Mouse (Mus musculus) liver, postnatal 0 days (tissue): Measurements from ENCODE around the gene Zfp366. TPM values are rescaled to one million over a fixed set of nuclear protein-coding genes. Genes with fewer than 3 reads are reported as not detected.

Source experiments
- ATAC-seq: fragments of 200-750 bp; cut with Nextera tagmentation; 2 replicates; pipeline ENCODE4 v1.8.0; 2017; ENCODE audit warnings: mild to moderate bottlenecking, moderate library complexity
- DNase-seq: peaks from one replicate; pipeline ENCODE4 v3.0.0-alpha.2; 2016
- H3K27ac ChIP-seq: fragments of 300-500 bp; sonication (generic); 2 replicates; pipeline ENCODE4 v1.5.1; 2014; ENCODE audit warnings: antibody characterized with exemption, moderate library complexity, mild to moderate bottlenecking, low read depth
- H3K27me3 ChIP-seq: fragments of 300-500 bp; sonication (generic); 2 replicates; pipeline ENCODE4 v1.6.1; 2014; ENCODE audit warnings: low read length, control low read depth, mixed read lengths; ENCODE audit not compliant: insufficient read depth
- H3K36me3 ChIP-seq: fragments of 300-500 bp; sonication (generic); replicated peaks from 2 replicates; pipeline ENCODE4 v1.6.1; 2014; ENCODE audit warnings: mild to moderate bottlenecking, control low read depth, low read length, moderate library complexity, mixed read lengths; ENCODE audit not compliant: insufficient read depth
- H3K4me1 ChIP-seq: fragments of 300-500 bp; sonication (generic); 2 replicates; pipeline ENCODE4 v1.6.1; 2014; ENCODE audit warnings: antibody characterized with exemption, mild to moderate bottlenecking, control low read depth; ENCODE audit not compliant: insufficient read depth
- H3K4me2 ChIP-seq: fragments of 300-500 bp; sonication (generic); 2 replicates; pipeline ENCODE4 v1.6.1; 2014; ENCODE audit warnings: low read depth, mild to moderate bottlenecking, low read length, moderate library complexity, mixed read lengths
- H3K4me3 ChIP-seq: fragments of 300-500 bp; sonication (generic); 2 replicates; pipeline ENCODE4 v1.5.1; 2014; ENCODE audit warnings: low read depth, low read length
- H3K9ac ChIP-seq: fragments of 300-500 bp; sonication (generic); replicated peaks from 2 replicates; pipeline ENCODE4 v1.6.1; 2014; ENCODE audit warnings: mild to moderate bottlenecking, moderate library complexity
- H3K9me3 ChIP-seq: fragments of 300-500 bp; sonication (generic); 2 replicates; pipeline ENCODE4 v1.6.1; 2016; ENCODE audit warnings: mild to moderate bottlenecking, control low read depth, low read length, mixed read lengths
- CTCF ChIP-seq: sonication (generic); IDR thresholded peaks from 2 replicates; pipeline ENCODE4 v1.5.1; 2016; ENCODE audit warnings: antibody characterized with exemption, low read depth
- EP300 ChIP-seq: IDR thresholded peaks from 2 replicates; pipeline ENCODE4 v1.6.1; 2016; ENCODE audit warnings: antibody characterized with exemption, low read depth, mild to moderate bottlenecking
- WGBS: fragments of 180-500 bp; shearing (Covaris S2); extraction: QIAGEN DNeasy Blood & Tissue Kit; methylation state at CpG from one replicate; pipeline ENCODE4 v1.1.7; 2014; ENCODE audit not compliant: insufficient replicate concordance; 5-methylcytosine and 5-hydroxymethylcytosine counted together
- polyA plus RNA-seq: library from polyadenylated mRNA; unstranded; fragments of >200 nt; fragmentation: Nextera tagmentation; extraction: Ambion mirVana; gene quantifications from 2 replicates; pipeline ENCODE4 v1.2.1, GENCODE M21; 2015

Gene Zfp366
- 0.33 and 0.39 TPM in 2 replicates for polyA plus RNA-seq

DNA sequence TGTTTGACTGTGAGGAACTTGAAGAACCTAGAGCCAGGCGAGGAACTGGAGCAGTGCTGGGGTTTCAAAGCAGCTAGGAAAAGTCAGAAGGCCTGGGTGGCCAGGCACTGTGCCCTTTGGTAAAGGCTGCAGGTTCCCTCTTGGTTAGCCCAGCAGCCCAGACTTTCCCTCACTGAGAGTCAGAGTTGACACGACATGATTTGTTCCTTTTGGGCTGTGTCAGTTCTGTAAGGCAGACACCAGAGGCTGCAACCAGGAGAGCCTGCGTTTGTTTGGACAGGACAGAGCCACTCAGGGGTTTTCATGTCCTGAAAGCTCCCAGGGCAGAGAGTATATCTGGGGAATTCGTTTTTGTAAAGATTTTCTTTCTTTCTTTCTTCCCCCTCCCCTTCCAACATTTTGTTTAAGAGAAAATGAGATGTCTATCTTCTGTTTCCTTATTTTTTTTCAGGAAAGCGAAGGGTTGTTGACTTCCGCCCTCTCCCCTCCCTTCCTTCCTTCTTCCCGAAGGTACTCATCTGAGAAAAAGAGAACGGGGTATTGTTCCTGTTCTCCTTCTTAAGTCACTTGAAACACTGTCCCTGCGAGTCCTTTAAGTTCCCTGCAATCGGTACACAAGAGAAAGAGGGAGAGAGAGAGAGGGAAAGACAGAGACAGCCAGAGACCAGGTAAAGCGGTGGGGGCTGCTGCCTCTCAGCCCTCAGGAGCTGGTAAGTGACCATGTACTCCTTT lies at the start of gene Zfp366:
TSS of gene Zfp366 (plus strand) at position 669 of the 732 bp plus-strand sequence.
- Histone ChIP-seq H3K4me2 (peak within 1 kb of the TSS; percentile 48; the same call in 1 of the 2 replicates), H3K36me3 (no peaks in the 10 kb centered on the region), H3K27me3 (no peaks in the 10 kb centered on the region), H3K27ac (peak within 1 kb of the TSS; percentile 2; the same call in 1 of the 2 replicates), H3K4me3 (peak within 1 kb of the TSS; percentile 7; the same call in 1 of the 2 replicates), H3K9me3 (no peaks in the 10 kb centered on the region), H3K4me1 (no peaks in the 10 kb centered on the region), H3K9ac (no peak within 1 kb of the TSS)
- no peak for ATAC-seq
- TF ChIP-seq CTCF (no peak), EP300 (no peak)
- 21% methylated on average over 11 of the region's 11 CpGs for WGBS
- DNase-seq: no peak

DNA sequence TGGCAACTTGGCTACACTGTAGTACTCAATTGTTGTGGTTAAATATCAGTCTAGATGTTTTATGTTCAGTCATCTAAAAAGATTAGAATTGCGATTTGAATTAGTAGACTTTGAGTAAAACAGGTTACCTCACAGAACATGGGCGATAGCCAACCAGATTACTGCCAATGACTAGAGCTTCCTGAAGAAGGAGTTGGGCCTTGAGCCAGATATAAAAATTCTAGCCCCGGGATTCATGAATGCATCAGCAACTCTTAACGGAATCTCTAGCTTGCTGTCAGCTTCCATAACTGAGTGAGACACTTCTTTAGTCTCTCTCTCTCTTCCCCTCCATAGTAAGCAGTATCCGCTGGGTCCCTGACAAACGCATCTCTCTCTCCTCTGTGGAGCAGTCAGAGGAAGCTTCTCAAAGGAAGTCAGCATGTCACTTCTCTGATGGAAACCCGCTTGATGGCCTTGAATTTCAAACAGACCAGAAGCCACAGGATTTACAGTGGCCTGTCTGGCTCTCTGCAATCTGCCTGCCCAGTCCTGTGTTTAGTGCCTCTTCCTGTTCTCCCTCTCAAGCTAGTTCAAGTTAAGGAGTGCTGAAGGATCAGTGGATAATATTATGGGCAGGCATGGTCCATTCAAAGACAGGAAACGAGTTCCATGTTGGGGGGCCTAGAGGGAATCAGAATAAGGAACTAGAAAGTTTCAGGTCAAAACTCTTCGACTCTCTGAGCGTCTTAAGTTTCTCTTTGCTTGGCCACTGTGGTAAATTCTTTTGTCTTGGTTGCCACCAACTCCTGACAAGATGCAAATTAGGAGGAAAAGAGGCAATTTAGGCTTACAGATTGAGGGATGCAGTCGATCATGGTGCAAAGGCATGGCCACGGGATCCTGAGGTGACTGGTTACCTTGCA lies 46.0 kb upstream of the Zfp366 start:
- Histone ChIP-seq H3K27me3 (no peaks in the 10 kb centered on the region), H3K27ac (no peak overlapping the region), H3K9me3 (no peaks in the 10 kb centered on the region), H3K36me3 (no peaks in the 10 kb centered on the region), H3K4me1 (no peaks in the 10 kb centered on the region; the same call in 1 of the 2 replicates), H3K4me3 (no peak overlapping the region), H3K4me2 (no peak overlapping the region), H3K9ac (no peak overlapping the region)
- no peak for ATAC-seq
- 62% methylated on average over 12 of the region's 12 CpGs for WGBS
- TF ChIP-seq EP300: no peak
- no peak for TF ChIP-seq CTCF
- no peak for DNase-seq

DNA sequence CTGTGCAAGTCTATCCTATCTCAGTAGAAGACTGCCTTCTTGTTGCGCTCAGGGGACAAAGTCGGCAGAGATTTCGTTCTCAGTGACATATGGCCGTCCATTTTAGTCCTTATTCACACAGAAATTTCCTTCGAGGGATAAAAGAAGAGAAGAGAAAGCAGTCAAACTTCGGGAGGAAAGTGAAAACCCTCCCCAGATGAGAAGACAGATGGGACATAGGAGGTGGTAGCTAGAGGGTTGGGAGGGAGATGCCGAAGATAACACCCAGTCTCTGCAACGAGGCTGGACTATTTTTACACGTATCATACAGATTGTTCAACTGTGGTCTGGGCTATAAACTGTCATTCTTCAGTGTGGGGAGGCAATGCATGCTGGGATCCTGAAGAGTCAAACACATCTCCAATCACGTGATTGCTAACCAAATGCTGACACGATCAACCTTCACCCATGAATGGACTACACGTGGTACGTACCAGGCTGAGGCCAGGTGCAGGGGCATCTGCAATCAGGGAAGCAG lies 38.2 kb upstream of the Zfp366 start:
- H3K4me2 ChIP-seq: no peak overlapping the region
- no peak overlapping the region for H3K4me3 ChIP-seq
- H3K27ac ChIP-seq: no peak overlapping the region
- H3K4me1 ChIP-seq: no peaks in the 10 kb centered on the region
- H3K9ac ChIP-seq: no peak overlapping the region
- no peaks in the 10 kb centered on the region for H3K36me3 ChIP-seq
- no peak for DNase-seq
- TF ChIP-seq CTCF (no peak), EP300 (no peak)
- 66% methylated on average over 13 of the region's 13 CpGs for WGBS
- H3K27me3 ChIP-seq: no peaks in the 10 kb centered on the region
- ATAC-seq: no peak
- H3K9me3 ChIP-seq: no peaks in the 10 kb centered on the region

DNA sequence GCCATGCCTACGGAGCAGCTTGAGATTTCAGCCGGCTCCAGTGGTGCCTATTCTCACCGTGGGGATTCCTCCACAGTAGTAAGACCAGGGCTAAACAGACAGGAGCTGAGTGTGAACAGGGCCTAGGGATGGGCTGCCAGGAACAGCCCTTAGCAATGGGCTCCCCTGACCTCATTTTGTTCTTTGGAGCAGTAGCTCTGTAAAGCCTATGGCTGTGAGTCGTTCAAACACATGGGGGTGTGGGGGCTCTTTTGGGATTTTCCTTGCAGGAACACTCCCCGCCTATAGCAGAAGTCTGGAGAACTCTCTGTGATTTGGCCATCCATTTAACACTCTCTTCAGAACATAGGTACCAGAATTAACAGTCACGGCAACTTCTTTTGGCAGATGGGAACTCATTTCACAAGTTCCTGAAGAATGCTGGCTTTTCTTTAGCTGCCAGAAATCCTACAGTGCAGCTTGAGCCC lies 36.9 kb upstream of the Zfp366 start:
- Histone ChIP-seq H3K36me3 (no peaks in the 10 kb centered on the region), H3K27ac (no peak overlapping the region), H3K27me3 (no peaks in the 10 kb centered on the region), H3K9ac (no peak overlapping the region), H3K4me2 (no peak overlapping the region), H3K9me3 (no peaks in the 10 kb centered on the region), H3K4me3 (no peak overlapping the region), H3K4me1 (0 out of 2 replicates have a peak, but pooled peaks cover 2% of the 10 kb centered on the region)
- TF ChIP-seq EP300: no peak
- no peak for TF ChIP-seq CTCF
- WGBS: 69% methylated on average over 6 of the region's 6 CpGs
- ATAC-seq (no peak), DNase-seq (no peak)

DNA sequence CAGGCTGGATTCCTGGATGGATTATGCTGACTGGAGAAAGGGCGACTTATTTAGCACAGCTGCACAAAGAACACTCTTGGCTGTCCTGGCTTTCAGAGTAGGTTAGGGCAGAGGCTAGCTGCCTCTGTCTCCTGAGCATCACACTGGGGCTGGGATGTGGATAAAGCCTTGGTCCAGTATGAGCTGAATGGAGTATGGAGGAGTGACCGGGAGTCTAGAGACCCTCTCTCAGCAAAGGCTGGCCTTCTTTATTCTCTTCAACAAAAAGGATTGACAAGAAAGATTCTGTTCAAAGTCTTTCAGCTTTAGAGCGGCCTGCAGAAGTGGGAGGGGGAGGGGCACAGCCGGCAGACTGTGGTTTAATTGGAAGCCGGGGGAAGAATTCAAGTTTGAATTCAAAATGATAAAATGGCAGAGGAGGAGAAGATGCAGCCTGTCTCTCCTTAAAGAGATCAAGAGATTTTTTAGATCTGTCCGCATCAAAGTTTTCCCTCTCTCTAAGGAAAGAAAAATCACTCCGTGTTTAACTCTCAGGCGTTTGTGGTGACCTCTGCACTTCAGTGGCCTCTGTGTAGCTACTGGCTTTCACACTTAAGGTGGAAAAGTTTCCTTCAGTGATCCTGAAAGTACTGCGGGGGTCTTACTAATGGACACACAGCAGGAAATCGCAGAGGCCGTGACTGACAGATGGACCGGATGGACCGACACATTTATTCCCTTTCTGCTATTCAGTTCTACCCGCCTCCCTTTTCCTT lies 34.9 kb upstream of the Zfp366 start:
- 0 out of 2 replicates have a peak, but pooled peaks cover 6% of the 10 kb centered on the region for H3K27me3 ChIP-seq
- no peak overlapping the region for H3K4me2 ChIP-seq
- 0 out of 2 replicates have a peak, but pooled peaks cover 2% of the 10 kb centered on the region for H3K4me1 ChIP-seq
- no peak overlapping the region for H3K27ac ChIP-seq
- no peaks in the 10 kb centered on the region for H3K36me3 ChIP-seq
- H3K9me3 ChIP-seq: no peaks in the 10 kb centered on the region
- WGBS: 81% methylated on average over 14 of the region's 14 CpGs
- H3K4me3 ChIP-seq: no peak overlapping the region
- H3K9ac ChIP-seq: no peak overlapping the region
- TF ChIP-seq CTCF (no peak), EP300 (no peak)
- DNase-seq (no peak), ATAC-seq (no peak)
